Mouse (Mus musculus): ENCODE results near the gene Slc38a3. TPM values are rescaled to one million over a fixed set of nuclear protein-coding genes. Genes with fewer than 3 reads are reported as not detected.
A peak's percentile ranks its signal among the peaks of the same experiment; 100 is the strongest.

The Slc38a3 gene
- polyA plus RNA-seq, 1 experiment from 2014 or later = 0.51 TPM

- peak overlapping the region; percentile 80 for H3K4me2 ChIP-seq (replicated peaks; ENCODE audit: low read depth, low read length)
- no peaks in the 10 kb centered on the region for H3K9me3 ChIP-seq (ENCODE audit: low read length)
- peak overlapping the region; percentile 81 for H3K27ac ChIP-seq (ENCODE audit: low read length)
- peak overlapping the region; percentile 54 for H3K4me3 ChIP-seq (ENCODE audit: low read depth, low read length)
- H3K4me1 ChIP-seq (ENCODE audit: insufficient read depth, low read depth, low read length) = peaks cover 30% of the 10 kb centered on the region
- ATAC-seq (peak; percentile 0; the same call in 1 of the 2 replicates), DNase-seq (ENCODE audit: low spot score) (peak; percentile 12)
- TF ChIP-seq CTCF (IDR thresholded peaks at IDR 0.05) = no peak
- no peak for TF ChIP-seq EP300 (IDR thresholded peaks at IDR 0.05)
- no peaks in the 10 kb centered on the region for H3K27me3 ChIP-seq (replicated peaks; ENCODE audit: insufficient read depth, low read length)
- peaks cover 7% of the 10 kb centered on the region; the same call in 1 of the 2 replicates for H3K36me3 ChIP-seq (ENCODE audit: insufficient read depth, low read length)
- H3K9ac ChIP-seq (replicated peaks; ENCODE audit: low read depth) = peak overlapping the region; percentile 65
- WGBS = 3% methylated on average over 26 of the region's 55 CpGs
These were observed 39.9 kb upstream of the Slc38a3 start for GRCm38 (mm10) chr9:107709096-107709696.

DNA sequence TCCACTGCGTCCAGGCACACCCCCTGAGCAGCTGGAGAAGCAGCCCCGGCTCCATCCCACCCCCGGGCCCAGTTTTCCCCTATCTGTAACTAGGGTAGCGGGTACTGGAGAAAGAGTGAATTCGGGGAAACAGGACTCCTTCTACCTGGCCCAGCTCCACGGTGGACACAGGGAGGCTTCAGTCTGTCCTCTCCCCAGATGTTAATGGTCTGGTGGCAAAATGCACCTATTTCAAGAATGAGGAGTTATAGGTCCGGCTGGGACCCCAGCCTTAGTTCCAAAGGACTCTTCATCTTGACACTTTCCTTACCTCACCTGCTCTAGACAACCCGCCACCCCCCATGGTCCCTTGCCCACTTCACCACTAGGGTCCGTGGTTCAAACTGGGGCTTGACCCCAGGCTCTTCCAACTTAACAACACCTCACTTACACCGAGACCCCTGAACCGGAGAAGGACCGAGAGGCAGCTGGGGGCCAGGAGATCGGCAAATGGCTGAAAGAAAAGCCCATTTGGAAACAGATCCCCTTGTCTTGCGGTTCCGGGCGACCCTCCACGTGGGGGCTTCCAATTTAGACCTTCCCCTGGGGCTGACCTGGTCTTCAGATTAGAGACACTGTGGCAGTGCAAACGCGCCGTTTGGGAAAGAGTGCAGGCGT is 39.2 kb upstream of the Slc38a3 start:
- H3K27ac ChIP-seq (ENCODE audit: low read length) = peak overlapping the region; percentile 81
- H3K4me1 ChIP-seq (ENCODE audit: insufficient read depth, low read depth, low read length) = peaks cover 33% of the 10 kb centered on the region
- H3K4me3 ChIP-seq (ENCODE audit: low read depth, low read length) = peak overlapping the region; percentile 54
- no peak for ATAC-seq
- WGBS = 5% methylated on average over 21 of the region's 21 CpGs
- H3K36me3 ChIP-seq (ENCODE audit: insufficient read depth, low read length) = peaks cover 7% of the 10 kb centered on the region; the same call in 1 of the 2 replicates
- H3K9ac ChIP-seq (replicated peaks; ENCODE audit: low read depth) = peak overlapping the region; percentile 65
- no peaks in the 10 kb centered on the region for H3K27me3 ChIP-seq (replicated peaks; ENCODE audit: insufficient read depth, low read length)
- H3K9me3 ChIP-seq (ENCODE audit: low read length) = no peaks in the 10 kb centered on the region
- H3K4me2 ChIP-seq (replicated peaks; ENCODE audit: low read depth, low read length) = peak overlapping the region; percentile 80
- TF ChIP-seq EP300 (IDR thresholded peaks at IDR 0.05) = no peak
- peak; percentile 14; the same call in 1 of the 2 replicates for TF ChIP-seq CTCF (IDR thresholded peaks at IDR 0.05)
- DNase-seq (ENCODE audit: low spot score) = no peak

- H3K9ac ChIP-seq (replicated peaks; ENCODE audit: low read depth) = peak overlapping the region; percentile 65
- ATAC-seq = no peak
- H3K4me1 ChIP-seq (ENCODE audit: insufficient read depth, low read depth, low read length) = peaks cover 40% of the 10 kb centered on the region
- H3K9me3 ChIP-seq (ENCODE audit: low read length) = no peaks in the 10 kb centered on the region
- 4% methylated on average over 17 of the region's 17 CpGs for WGBS
- peak overlapping the region; percentile 80 for H3K4me2 ChIP-seq (replicated peaks; ENCODE audit: low read depth, low read length)
- H3K27ac ChIP-seq (ENCODE audit: low read length) = peak overlapping the region; percentile 81
- no peak for TF ChIP-seq EP300 (IDR thresholded peaks at IDR 0.05)
- TF ChIP-seq CTCF (IDR thresholded peaks at IDR 0.05) = no peak
- H3K36me3 ChIP-seq (ENCODE audit: insufficient read depth, low read length) = peaks cover 7% of the 10 kb centered on the region; the same call in 1 of the 2 replicates
- H3K27me3 ChIP-seq (replicated peaks; ENCODE audit: insufficient read depth, low read length) = no peaks in the 10 kb centered on the region
- no peak for DNase-seq (ENCODE audit: low spot score)
- peak overlapping the region; percentile 54 for H3K4me3 ChIP-seq (ENCODE audit: low read depth, low read length)
These were observed 38.5 kb upstream of the Slc38a3 start for GRCm38 (mm10) chr9:107707701-107708438.

- Histone ChIP-seq H3K9ac (replicated peaks; ENCODE audit: low read depth) (peak overlapping the region; percentile 26; the same call in 1 of the 2 replicates), H3K4me2 (replicated peaks; ENCODE audit: low read depth, low read length) (peak overlapping the region; percentile 80), H3K36me3 (ENCODE audit: insufficient read depth, low read length) (peaks cover 7% of the 10 kb centered on the region; the same call in 1 of the 2 replicates), H3K9me3 (ENCODE audit: low read length) (no peaks in the 10 kb centered on the region), H3K4me3 (ENCODE audit: low read depth, low read length) (peak overlapping the region; percentile 54), H3K27me3 (replicated peaks; ENCODE audit: insufficient read depth, low read length) (no peaks in the 10 kb centered on the region), H3K27ac (ENCODE audit: low read length) (peak overlapping the region; percentile 81; the same call in 1 of the 2 replicates), H3K4me1 (ENCODE audit: insufficient read depth, low read depth, low read length) (peaks cover 46% of the 10 kb centered on the region)
- DNase-seq (ENCODE audit: low spot score) (peak; percentile 48), ATAC-seq (no peak)
- TF ChIP-seq EP300 (IDR thresholded peaks at IDR 0.05) (no peak), CTCF (IDR thresholded peaks at IDR 0.05) (no peak)
- WGBS = 3% methylated on average over 14 of the region's 14 CpGs
These were observed 37.5 kb upstream of the Slc38a3 start for GRCm38 (mm10) chr9:107706781-107707211.

DNA sequence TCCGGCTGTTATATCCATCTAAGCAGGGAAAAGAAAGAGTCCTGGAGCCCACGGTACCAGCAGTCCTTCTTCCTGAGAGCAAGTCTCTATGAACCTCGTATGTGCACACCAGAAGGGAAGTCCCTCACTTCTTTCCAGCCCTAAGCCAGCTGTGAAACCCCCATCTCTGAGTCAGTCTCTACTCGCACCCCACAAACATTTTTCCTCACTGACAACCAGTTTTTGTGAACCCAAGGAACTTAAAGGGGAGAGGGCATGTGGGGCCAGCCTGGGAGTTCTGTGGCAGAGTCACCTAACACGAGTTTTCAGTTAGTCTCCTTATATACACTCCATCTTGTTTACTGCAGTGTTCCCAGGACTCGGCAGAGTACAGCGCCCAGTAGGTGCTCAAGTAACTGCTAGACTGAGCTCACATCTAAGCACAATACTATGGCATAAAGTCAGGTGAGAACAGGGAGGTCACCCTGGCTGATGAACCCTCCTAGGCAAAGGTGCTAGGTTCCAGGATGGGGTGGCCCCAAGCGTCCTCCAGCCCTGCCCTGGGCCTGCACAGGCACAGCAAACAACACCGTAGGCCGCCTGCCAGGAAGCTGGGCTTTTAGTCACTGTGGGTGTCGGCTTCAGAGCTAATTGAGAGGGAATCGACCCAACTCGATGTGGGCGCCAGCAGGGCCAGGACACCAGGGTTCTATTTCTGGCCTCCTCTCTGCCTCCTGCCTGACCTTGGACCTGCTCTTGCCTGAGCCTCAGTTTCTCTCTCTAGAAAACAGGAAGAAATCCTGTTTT is 34.2 kb upstream of the Slc38a3 start:
- Histone ChIP-seq H3K4me2 (replicated peaks; ENCODE audit: low read depth, low read length) (no peak overlapping the region), H3K9me3 (ENCODE audit: low read length) (no peaks in the 10 kb centered on the region), H3K27me3 (replicated peaks; ENCODE audit: insufficient read depth, low read length) (no peaks in the 10 kb centered on the region), H3K9ac (replicated peaks; ENCODE audit: low read depth) (no peak overlapping the region), H3K4me3 (ENCODE audit: low read depth, low read length) (no peak overlapping the region), H3K36me3 (ENCODE audit: insufficient read depth, low read length) (peaks cover 7% of the 10 kb centered on the region; the same call in 1 of the 2 replicates), H3K4me1 (ENCODE audit: insufficient read depth, low read depth, low read length) (peaks cover 67% of the 10 kb centered on the region), H3K27ac (ENCODE audit: low read length) (peak overlapping the region; percentile 87)
- 42% methylated on average over 14 of the region's 14 CpGs for WGBS
- ATAC-seq (no peak), DNase-seq (ENCODE audit: low spot score) (peak; percentile 60)
- no peak for TF ChIP-seq CTCF (IDR thresholded peaks at IDR 0.05)
- TF ChIP-seq EP300 (IDR thresholded peaks at IDR 0.05) = no peak
